Mouse (Mus musculus): Measurements from ENCODE around the gene Mindy4.
A peak's percentile ranks its signal among the peaks of the same experiment; 100 is the strongest.

The Mindy4 gene

DNA sequence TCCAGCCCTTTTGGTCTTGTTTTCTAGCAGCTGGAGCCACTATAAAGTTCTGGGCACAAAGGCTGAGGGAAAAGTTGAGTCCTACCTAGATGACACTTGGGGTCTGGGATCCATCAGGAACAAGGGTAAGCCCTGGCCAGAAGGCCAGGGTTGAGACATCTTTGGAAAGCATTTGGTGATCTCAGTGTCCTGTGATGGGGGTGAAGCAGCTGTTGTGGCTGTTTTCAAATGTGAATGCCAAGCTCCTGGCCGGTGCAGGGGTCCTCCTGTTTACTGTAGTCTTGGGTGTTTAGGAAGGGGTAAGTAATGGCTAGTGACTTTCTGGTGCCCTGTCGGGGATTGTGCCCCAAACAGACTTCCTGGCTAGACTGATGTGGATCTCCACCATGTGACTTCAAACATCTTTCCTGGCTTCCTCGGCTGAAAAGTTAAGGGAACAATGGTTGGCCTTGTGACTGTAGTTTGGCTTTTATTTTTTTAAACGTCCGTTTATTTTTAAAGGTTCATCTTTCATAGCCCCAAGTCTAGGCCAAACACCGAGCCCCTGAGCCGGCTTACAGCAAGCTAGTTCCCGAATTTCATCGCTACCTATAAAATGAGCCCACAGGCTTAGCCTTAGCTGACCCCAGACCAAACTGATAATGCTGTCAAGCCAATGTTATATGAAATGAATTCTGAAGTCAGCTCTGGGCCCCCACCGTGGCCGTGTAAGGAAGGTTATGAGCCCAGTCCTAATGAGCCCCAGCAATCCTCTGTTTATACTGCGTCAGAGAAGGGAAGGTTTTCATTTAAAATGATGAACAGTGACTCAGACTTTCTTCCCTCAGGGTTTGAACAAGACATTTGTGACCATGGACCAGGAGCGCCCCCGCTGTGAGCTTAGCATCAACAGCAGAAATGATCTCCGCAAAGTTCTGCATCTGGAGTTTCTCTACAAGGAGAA, 7.5 kb downstream of the Mindy4 start:
- no peak for DNase-seq

DNA sequence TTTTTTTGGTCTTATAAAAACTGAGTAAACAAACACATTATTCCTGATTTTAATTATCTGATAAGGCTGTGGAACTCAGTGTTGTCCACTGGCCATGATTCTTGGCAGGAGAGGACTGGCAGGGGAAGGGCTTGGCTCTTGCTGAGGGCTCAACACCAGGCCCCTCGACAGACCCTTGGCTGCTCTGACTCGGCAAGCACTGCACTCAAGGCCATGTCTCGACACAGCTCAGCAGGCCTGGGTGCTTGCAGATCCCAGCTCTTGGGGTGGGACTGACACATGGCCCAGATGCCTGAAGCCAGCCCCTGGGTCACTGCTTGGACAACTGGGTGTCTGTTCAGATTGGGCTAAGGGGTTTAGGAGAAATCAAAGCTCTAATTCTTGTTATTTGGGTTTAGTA, 11.4 kb downstream of the Mindy4 start:
- no peak for DNase-seq

DNA sequence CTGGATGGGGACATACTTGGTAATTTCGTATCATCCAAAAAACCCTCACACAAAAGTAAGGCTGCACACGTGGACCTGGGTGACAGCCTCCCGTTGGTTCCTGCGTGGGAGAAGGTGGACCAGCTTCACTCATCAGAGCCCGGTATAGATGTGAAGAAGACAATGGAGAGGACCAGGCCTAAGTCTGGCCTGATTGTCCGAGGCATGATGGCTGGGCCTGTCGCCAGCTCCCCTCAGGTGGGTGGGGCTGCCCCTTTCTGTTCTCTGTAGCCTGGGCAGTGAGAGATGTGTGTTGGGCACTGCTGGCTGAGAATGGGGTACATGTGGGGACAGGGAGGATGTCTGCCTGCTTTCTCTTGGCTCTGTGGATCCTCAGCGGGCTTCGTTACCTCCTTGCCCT, 15.0 kb downstream of the Mindy4 start:
- DNase-seq = no peak

DNA sequence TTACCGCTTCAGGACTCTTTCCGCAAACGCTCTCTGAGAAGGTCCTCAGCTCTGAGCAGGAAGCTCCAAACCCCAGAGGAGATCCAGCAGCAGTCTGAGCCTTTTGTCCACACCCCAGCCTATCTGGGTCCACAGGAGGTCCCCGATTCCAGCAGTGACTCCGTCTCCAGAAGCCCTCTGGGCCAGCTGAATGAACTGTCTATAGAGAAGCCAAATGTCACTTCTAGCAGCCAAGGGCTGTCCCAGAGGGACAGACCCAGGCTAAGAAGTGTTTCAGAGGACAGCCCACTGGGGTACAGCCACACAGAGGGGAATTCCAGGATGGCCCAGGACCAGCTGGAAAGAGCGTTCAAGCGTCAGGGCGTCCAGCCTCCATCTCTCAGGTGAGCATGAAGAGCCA, 20.8 kb downstream of the Mindy4 start:
- DNase-seq = no peak

DNA sequence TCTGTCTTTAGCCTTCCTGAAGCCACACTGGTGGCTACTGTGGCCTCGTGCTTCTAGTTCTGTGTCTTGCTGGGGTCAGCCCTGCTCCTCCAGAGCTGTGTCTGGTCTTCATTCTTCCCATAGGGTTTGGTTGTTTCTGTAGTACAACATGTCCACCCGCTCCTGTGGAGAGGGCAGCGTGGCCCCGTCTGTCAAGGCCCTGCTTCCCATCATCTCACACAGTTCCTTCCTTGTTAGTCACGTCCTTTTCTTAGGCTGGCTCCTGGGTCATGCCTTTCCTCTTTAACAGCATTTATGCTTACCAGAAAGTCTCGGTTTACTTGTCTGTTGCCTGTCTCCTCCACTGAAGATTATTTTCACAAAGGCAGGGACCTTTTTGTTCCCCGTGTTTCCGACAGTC, 26.9 kb downstream of the Mindy4 start:
- no peak for DNase-seq

DNA sequence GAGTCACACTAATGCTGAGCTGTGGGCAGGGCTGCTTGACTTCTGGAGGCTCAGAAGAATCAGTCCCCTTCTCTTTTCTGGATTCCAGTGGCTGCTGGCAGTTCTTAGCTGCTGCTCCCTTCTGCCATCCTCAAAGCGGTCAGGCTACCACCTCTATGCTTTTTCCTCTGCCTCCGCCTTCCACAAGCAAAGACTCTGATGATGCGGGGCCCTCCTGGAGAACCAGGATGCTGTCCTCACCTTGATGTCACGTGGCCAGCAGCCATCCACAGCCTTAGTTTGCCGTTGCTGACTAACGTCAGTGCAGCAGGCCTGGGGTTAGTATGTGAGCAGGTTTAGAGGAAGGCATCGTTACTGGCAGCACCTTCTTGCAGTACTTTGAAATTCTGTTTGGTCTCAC, 28.9 kb downstream of the Mindy4 start:
- DNase-seq = no peak

DNA sequence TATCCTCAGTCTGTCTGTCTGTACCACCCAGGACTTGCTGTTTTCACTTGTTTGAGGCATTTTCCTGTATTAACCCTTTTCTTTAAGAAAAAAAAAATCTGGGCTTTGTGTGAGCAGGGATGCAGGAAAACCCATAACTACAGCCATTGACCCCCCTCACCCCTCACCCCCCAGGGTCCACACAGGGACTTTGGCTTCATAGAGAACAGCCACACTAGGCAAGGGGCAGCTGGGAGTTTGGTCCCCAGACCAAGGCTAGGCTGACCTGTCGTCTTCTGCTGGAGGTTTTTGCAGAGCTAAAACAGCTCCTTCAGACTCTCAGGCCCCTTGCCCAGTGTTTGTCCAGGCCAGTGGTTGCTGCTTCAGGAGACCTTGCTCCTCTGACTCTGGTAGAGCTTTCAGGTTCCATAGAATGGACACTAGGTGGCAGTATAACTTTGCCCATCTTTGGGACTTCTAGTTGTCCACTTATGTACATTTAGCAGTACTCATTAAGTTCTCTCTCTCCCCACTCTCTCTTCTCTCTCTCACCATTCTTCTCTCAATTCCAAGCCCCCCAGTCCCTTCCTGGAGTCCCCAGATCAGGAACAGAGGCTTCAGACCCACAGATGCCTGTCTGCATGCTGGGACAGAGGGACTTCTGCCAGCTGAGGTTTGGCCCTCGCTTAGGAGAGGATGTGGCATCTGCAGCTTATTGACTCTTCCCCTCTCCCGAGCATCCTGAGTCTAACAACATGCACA, 29.5 kb downstream of the Mindy4 start:
- peak; percentile 17 for DNase-seq

DNA sequence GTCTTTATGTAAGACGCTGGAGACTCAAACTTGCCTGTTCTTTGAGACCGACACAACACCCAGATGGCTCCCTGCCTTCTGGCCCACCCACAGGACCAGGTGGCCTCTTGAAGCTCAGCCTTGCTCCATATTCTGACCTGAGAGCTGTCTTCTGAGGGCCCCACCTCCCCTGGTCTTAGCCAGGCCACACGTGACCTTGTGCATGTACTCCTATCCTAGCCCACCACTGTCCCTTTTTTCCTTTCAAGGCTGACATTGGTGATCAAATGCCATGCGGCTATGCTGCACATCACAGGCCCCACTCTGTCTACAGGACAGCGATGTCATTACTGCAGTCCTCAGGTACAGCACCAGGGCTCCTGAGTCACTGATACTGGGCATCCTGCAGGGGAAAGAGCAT, 30.1 kb downstream of the Mindy4 start:
- DNase-seq = no peak

DNA sequence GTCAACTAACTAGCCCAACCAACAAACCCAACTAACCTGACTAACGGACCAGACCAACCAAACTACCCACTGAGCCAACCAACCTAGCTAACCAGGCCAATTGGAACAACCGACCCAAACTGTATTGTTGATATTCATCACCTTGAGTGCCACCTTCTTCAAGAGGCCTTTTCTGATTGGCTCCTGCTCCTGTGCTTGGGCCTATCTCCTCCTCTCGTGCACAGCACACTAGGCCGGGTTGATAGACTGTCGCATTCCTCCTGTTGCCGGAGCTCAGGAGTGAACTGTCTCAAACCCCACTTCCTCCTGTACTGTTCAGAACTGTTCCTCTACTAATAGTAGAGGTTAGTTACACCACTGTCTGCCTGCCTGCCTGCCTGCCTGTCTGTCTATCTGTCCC, 31.5 kb downstream of the Mindy4 start:
- peak; percentile 51 for DNase-seq

DNA sequence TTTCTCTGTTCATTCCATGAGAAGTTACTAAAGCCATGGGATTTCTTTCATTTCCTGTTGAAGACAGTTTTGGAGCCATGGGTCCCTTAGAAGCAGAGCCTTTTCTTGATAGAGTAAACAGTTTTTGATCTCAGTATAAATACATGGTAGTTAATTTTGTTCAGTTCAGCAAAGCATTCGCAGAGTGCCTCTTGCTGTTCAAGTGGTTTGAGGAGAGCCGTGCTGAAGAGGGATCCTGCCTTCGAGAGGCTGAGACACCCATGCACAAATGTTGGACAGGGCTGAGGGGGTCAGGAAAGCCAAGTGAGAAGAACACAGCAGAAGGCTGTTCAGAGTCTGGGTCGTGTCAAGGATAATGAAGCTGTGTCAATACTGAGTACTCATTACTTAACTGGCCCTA, 32.5 kb downstream of the Mindy4 start:
- DNase-seq = no peak

DNA sequence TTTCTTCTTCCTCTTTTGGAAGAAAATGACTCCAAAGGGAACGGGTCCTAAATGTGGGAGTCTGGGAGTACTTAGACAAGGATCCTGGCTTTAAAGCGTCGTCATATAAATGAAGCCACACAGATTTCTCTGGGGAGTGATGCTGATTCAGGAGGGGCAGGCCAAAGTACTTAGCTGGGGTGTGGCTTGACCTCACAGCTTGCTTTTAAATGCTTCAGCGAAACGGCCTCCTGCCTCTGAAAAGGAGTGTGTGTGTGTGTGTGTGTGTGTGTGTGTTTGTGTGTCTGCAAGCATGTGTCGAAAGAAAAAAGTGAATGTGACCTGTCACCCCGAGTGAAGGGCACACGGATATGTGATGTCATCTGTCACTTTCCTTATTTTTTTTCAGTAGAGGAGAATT, 36.7 kb downstream of the Mindy4 start:
- no peak for DNase-seq

DNA sequence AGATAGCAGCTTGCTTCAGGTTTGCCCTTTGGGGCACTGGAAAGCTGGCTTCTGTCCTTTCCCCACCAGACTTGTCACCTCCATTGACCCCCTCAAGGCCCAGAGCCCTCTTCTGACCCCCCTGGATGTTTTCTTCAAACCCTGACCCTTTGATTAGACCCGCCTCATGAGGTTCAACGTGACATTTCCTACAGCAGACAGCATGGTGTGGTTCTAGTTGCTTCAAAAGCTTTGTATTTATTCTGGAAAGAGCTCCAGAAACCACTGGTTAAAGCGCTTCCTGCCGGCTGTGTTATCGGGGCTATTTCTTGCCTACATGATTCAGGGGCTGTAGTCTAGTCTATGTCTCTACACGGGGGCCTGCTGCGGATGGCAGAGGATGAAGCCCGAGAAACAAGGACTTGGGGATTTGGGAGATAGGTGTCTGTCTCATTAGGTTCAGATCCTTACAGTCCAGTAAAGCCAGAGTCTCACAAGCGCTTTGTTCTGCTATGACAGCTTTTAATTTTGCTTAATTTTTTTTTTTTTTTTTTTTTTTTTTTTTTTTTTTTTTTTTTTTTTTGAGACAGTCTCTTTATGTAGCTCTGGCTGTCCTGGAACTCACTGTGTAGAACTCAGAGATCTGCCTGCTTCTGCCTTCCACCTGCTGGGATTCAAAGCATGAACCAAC, 37.5 kb downstream of the Mindy4 start:
- DNase-seq = no peak

DNA sequence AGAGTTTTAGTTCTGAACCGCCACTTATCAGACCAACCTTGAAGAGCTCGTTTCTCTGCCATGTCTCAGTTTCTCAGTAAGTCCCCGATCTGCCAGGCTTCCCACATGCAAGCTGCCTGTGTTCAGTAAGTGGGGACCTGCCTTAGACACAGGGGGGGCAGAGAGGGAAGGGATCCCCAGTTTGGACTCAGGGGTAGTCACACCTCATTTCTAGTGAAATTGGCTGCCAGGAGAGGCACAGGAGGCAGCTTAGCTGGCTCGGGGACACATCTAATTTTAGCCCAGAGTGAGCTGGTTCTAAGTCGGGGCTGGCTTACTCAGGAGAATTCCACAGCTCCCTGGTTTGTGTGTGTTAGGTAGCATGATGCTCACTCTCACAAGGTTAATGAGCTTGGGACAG, 38.3 kb downstream of the Mindy4 start:
- DNase-seq = no peak

DNA sequence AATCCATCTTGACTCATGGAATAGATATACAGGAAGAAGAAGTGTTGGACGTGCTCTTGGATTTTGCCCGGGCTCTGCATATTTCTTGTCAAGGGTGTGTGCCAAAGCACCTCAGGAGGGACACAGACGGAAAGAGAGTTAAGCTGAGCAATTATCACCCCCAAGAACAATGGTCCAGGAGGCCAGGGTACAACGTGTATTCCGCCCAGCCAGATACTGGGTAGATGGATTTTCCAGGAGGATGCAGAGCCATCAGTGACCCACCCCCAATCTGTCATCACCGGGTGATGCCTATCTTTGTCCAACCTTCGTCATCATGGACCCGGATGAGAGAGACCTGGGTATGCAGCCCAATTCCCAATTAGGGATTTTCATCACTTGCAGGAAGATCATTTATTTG, 42.5 kb downstream of the Mindy4 start:
- DNase-seq = no peak

DNA sequence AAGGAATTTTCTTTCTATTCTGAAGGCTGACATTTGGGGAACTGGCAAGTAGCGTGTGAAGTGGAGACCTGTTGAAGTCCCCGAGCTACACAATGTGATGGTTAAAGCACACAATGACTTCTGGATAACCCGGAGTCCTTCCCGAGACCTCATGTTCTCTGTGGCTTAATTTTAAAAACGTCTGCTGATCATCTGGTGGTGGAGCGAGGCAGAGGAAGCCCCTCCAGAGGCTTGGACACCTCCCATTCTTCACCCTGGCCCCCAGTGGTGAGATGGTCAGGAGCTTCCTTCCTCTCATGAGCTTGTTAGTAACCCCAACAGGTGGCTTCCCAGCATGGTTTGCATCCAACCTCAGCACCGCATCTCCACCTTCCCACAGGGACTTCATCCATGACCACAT, 43.3 kb downstream of the Mindy4 start:
- no peak for DNase-seq

DNA sequence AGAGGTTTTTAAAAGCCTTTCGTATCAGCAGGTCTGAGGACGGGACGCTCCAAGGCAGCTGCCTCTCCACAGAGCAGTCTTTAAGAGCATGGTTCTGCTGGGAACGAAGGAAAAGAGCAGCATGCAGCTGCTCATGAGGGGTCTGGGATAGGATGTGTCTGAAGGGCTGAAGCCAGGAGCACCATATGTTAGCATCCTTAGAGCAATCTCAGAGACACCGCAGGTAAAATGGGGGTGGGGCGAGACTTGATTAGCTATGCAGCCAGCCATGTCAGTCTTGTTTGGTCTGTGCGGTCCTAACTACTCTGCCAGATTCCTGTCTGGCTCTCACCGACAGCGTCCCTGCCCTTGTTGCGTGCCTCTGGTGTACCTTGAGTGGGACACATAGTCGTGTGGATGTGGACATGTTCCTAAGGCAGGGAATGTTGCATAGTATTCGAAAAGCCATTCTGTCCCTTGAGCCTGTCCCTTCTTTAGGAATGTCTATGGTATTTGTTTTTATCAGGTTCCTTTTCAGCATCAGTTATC, 43.8 kb downstream of the Mindy4 start:
- DNase-seq = no peak

DNA sequence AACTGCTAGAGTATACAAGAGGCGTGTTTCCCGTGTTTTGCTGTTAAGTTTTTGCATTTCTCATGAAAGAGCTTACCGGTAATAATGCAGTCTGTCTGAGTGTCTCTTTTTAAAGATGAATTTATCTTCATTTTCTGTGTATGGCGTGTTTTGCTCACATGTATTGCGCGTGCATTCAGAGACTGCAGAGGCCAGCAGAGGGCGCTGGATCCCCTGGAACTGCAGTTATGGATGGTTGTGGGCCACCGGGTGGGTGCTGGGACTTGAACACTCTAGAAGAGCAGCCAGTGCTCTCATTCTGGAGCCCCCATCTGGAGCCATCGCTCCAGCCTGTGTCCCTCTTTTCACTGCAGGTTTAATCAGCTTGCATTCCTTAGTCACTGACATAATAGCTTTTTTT, 46.1 kb downstream of the Mindy4 start:
- no peak for DNase-seq

DNA sequence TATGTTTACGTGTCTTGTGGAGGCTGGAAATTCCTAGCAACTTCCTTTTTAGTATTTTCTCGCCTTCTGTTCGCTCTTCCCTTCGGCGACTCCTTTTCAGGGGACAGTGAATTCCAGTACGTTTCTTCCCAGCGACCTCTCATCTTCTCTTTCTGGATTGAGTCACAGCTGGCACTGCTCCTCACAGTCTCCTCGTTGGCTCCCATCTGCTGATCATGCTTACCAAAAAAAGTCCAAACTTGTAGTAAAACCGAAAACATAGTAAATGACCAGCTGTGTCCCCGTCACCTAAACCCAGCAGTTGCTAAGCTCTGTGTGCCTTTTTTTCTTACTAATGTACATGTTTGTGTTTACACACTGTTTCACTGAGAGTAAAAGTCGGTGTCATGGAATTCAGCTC, 47.6 kb downstream of the Mindy4 start:
- DNase-seq = no peak

DNA sequence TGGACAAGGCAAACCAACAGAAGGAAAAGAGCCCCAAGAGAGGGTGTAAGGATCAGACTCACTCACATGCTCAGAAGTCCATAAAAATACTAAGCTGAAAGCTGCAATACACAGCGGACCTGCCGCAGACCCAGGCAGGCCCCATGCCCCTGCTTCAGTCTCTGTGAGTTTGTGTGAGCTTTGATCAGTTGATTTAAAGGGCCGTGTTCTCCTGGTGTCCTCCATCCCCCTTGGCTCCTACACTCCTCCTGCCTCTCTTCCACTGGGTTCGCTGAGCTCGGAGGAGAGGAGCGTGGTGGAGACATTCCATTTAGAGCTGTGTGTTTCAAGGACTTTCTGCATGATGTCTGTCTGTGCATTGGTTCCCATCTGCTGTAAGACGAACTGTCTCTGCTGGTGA, 48.4 kb downstream of the Mindy4 start:
- DNase-seq = no peak

DNA sequence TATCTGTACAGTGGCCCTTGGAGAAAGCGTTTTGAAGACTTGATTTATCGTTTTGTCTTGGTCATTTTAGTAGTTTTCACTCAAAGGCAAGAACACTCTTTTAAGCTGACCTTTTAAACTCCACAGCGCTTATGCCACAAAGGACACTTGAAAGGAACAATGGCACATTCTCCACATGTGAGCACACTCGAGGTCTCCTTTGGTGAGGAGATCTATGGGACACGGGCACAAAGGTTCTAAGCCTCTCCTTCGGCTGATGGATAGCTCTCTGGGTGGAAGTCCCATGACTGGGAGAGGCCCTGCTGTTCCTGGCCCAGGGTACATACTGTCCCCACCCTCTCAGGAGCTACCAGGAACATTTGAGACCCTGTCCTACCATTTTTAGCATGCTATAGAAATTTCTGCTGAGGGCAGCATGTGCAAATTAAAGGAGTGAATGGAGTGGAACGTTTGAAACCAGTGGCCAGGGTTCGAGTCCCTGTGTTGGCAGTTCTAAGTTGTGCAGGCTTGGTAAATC, 49.6 kb downstream of the Mindy4 start:
- no peak for DNase-seq

DNA sequence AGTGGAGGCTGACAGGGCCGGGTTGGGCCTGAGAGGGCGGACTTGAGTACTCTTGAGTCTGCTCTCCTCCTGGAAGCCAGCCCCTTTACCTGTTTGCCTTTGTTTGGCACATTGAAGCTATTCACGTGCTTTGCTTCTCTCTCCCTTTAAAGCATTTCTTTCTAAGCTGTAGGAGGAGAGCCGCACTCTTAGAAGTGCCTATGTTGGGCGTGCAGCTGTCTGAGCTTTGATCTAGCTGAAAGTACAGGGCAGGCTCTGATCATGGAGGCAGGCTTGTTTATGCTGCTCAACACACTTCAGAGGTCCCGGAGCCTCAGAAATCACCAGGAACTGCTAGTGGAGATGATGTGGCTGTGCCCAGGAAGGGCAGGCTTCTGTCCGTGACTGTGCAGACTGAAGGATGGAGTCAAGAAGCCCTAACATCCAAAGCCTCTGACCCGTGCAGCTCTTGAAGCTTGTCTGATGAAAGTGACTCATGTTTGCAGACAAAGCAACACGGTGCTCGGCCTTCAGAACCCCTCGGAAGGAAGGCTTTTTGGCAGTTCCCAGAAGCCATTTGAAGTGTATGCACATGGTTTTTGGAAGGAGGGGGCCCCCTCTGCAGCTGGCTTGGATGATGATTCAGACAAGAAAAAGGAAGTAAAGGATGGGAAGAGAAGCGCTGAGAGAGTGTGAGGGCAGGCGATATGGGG, 53.5 kb downstream of the Mindy4 start:
- no peak for DNase-seq

DNA sequence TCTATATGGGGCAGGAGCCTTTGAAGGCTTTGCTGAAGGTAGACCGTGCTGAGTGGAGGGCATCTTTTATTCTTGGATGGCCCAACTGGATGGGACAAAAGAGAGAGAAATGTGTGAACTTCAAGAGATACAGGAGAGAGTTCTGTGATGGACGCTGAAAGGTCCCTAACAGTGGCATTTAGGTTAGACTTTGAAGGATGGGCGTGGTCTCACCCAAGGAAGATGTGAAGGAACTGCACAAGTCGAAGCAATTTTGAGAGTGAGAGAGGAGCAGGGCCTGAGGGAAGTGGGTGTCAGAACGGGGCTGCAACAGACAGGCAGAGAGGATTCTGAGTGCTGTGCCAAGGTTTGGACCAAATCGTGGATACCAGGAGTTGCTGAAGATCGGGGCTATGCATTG, 54.1 kb downstream of the Mindy4 start:
- no peak for DNase-seq

All from liver (tissue).